Mouse (Mus musculus): Measurements from ENCODE around the gene Tbcel.

The Tbcel gene

DNA sequence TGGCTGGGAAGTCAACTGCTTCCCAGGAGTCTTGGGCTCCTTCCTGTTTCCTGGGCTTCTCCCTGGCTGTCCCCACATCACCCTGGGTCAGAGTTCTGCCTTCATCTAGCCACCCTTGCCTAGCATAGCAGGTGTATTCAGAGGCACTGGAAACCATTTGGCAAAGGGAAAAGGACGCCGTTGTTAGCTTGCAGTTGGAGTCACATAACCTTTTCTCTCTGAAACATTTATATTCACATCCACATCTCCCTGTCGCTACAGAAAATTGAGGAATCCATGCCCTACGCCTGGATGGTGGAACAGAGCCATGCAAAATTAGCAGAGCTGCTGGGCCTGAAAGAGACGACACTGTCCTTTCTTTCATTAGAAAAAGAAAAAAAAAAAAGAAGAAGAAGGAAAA, 125.5 kb downstream of the Tbcel start:
- no peak for DNase-seq

DNA sequence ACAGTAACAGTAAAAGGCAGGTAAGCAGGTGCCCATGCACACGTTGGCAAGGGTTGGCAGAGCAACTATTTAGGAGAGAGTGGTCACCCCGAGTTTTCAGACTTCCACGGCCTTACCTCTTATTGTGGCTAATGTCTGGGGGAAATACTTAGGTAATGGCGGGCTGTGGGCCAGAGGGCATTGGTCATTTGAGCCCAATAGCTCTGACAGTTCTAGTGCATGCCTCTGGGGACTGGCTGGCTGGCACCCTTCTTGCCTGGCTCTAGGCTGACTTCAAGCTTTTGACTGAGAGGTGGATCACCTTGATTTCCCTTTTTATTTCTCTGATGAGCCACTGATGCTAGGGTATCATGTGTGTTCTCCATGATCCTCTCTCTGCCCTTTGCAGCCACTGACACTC, 129.5 kb downstream of the Tbcel start:
- no peak for DNase-seq

DNA sequence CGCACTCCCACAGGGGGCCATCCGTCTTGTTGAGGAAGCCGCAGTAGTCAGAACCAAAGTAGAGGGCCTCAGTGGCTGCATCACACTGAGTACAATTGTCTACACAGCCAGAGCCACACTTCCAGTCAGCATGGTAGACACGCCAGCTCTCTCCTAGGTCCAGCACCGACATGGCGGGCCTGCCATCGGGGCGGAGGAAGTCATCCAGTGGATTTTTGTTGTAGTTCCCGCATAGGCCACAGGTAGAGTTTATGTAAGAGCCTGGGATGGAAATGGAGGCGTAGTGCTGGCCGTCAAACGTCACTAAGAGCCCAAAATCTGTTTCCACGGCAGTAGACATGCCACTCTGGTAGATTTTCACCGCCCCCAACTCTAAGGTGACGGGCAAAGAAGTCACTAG, 130.0 kb downstream of the Tbcel start:
- DNase-seq: no peak

DNA sequence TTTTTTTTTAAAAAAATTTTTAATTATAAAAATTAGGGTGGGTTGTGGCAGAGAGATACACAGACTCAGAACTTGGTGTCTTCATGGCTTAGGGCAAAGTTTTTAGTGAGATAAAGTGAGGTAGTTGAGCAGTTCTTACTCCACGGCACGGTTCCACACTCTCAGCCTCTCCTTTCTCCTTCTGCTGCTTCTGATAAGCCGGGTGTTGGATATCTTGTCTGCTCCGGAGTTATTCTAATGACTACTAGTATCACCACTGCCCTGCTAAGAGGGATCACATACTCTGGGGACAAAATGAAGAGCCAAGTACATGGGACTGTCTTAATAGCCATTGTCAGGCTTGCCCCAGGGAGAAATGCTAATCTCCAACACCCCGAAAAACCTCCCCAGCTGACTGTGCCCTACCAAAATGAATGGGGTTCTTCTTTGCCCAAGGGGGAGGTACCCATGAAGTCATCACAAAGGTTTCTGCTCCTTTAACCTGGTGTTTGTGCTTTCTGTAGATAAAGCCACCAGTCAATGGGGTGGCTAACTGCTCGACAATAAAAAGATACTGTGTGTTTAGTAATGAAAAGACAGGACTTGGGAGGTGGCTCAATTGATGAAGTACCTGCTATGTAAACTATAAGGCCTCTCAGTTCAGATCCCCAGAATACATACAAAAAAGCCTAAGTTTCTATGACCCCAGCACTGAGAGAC, 135.8 kb downstream of the Tbcel start:
- no peak for DNase-seq

Measured in cerebellum, postnatal 14 days (tissue).